Mouse (Mus musculus): ENCODE measurements at regions not wholly inside any gene's neighbourhood (a gene's known extent, or its start where the extent isn't known, plus 50 kb on each side); places are given as distances from the start of the nearest gene placed in this dataset.

- DNase-seq: no peak
These were observed 424.7 kb upstream of the BB014433 start for GRCm38 (mm10) chr8:15470561-15470960.

- no peak for DNase-seq
These were observed 422.9 kb upstream of the BB014433 start for GRCm38 (mm10) chr8:15468540-15469476.

DNA sequence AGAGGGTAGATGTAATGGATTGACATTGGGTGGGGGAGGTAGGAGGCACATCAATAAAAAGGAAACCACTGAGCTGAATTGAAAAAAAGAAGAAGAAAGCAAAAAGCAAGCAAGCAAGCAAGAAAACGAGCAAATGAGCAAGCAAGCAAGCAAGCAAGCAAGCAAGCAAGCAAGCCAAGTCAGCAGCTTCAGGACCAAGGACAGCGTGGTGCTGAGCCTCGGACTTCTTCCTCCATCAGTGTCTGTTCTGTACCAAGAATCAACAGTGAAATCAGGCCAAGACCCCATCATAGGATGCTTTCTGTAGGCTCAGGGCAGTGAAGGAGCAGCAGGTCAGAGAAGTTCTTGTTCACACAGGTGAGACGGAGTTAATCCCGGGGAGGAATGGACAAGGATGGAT lies 392.7 kb upstream of the BB014433 start:
- no peak for DNase-seq

DNA sequence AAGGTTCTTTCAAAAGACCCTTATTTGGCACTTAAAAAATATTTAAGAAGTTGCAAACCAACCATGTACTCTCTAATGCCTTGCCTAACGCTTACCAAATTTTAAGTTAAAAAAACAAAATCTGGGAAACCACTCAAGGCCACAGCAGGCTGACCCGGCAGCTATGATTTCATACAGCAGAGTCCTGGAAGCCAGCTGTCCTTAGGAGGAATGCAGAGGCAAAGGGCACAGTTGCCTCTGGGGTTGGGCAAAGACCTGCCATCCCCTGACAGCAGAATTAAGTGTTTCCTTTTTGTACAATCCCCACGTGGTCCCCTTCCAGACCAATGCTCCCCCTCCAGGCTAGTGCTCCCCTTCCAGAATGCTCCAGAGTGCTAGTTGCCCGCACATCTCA lies 348.8 kb upstream of the BB014433 start:
- DNase-seq: no peak

DNA sequence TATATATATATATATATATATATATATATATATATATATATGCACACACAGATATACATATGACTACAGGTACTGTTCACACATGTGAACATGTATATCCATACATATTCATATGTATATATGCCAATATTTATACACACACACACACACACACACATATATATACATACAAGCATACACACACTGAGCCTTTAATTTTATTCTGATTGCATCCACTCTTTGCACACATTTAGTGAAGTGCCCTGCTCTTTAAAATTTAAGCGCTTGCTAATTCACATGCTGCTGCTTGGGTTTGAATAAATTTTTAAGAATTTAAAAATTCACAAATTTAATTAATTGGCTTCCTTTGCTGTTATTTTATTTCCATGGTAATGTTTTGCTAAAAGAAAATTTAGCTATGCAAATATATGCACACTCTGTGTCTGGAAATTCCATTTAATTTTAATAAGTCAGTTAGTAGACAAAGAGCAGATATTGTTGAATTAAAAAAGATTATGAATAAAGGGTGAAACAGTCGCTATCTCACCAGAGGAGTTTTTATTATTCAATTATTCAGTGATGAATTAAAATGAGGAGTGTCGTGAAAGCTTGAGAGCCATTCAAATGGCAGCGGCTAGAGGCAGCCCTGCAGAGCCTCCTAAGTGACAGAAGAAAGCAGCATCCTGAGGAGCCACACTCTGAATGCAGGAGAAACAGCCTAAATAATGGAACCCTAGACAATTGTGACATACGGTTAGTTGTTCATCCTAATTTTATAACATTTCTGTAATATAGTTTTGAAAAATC lies 348.3 kb upstream of the BB014433 start:
- DNase-seq: no peak

- peak; percentile 16 for DNase-seq
These were observed 346.2 kb upstream of the BB014433 start for GRCm38 (mm10) chr8:15392056-15392455.

DNA sequence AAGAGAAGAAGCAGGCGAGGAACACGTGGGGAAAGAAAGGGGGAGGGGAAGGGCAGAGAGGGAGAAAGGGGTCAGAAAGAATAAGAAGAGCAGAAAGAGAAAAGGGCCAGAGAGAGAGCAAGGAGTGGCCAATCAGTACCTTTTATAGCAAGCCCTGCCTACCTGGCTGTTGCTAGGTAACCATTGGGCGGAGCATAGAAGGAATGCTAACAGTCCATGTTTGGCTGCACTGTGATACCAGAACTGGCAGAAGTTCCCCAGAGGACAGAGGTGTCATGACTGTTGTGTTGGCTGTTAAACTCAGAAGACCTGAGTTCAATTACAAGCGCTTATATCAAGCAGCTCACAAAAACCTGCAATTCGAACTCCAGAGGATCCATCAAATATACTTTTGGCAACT lies 342.9 kb upstream of the BB014433 start:
- DNase-seq: no peak

DNA sequence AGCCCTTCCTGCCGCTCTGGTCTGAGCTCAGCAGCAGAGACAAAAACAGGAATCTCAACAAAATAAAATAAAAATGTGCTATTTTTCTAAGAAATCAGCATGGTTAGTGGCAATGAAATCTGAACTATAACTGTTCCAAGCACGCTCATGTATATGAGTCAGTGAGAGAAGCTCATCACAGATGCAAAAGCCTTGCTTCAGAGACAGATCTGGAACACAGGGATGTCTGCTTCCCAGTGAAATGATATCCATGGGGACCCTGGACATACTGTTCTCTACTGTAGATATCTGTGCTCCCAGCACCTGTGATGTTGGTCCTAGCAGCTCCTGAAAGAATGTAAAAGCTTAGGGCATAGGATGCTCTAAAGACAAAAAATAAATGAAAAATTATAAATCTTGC lies 321.2 kb upstream of the BB014433 start:
- DNase-seq: no peak

GRCm38 (mm10) chr8:15364546-15364945 lies 318.7 kb upstream of the BB014433 start:
- no peak for DNase-seq

DNA sequence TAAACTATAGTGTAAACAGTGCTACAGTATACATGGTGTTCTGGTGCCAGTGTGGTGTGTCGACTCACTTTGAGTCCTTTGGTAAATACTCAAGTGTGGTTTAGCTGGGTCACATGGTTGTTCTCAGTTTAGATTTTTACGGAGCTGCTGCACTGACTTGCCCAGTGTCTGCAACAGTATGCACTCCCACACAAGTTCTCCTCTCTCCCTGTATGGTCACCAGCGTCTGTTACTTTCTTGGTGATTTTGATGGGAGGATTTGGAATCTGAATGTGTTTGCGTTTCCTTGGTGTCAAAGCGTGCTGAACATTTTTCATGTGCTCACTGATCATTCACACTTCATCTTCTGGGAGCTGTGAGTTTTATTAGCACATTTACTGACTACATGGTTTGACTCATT lies 298.3 kb upstream of the BB014433 start:
- peak; percentile 17 for DNase-seq

GRCm38 (mm10) chr8:15343616-15344015 lies 297.7 kb upstream of the BB014433 start:
- DNase-seq: peak; percentile 14

- DNase-seq: no peak
These were observed 288.7 kb upstream of the BB014433 start for GRCm38 (mm10) chr8:15334532-15334931.

GRCm38 (mm10) chr8:15327312-15327711 lies 281.4 kb upstream of the BB014433 start:
- no peak for DNase-seq

DNA sequence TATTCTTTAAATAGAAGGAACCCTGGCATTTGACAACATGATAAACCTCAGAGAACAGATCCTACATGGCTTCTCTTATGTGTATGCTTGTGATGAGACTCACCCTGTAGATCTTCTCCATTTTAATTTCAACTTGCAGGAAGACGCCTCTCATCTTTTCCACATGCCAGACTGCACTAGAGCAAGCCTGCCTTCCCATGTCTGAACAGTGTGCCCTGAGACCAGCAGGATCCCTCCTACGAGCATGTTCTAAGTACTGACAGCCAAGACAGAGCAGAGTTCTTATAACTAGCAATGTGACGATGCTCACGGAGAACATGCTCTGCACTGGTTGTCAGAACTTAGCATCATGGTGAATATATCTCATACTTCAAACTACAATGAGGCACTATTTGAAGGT lies 277.5 kb upstream of the BB014433 start:
- peak; percentile 14 for DNase-seq

DNA sequence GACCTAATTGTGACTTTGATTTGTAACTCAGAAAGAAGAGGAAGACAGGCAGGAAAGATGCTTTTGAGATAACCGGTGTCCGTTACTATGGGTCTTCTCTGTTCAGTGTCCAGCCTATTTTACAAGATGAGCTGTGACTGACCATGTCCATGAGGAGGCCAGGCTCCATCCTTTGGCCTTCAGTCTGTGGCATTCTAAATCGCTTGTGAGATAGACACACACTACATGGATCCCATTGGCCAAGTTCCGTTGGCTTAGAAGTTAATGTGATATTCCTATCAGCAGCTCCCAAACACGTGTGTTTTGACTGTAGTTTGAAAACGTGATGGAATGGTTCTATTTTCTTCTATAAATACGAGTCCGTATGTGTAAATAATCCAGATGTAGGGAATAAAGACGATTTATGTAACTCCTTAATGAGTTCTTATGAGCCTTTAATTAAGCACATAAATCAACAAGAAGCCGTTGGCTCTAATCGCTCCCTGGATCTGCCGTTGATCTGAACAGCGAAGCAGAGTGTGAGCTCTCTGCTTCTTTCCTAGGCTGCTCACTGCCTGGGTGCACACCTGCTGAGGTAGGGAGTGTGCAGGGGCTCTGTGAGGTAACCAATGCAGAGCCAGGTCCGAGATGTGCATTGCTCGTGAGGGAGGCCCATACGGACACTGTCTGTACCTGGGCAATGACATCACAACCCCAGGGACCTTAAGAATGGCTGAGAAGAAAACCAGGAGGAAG lies 272.4 kb upstream of the BB014433 start:
- no peak for DNase-seq

DNA sequence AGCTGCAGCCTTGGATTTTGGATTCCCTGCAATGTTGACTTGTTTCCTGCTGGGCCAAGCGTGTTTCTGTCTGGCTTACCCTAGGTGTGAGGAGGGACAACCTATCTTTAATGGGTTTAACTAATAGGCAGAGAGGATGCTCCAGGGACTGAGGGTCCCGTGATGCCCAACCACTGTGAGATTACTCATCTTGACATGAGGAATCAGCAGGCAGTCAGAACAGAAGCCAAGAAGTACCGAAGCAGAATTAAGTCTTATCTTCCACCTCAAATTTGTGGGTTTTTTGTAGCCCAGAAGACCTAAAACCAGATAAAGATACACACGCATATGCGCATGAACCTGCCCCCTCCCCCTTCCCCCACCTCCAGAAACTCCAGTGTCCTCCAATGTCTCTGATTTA lies 267.6 kb upstream of the BB014433 start:
- DNase-seq: no peak

DNA sequence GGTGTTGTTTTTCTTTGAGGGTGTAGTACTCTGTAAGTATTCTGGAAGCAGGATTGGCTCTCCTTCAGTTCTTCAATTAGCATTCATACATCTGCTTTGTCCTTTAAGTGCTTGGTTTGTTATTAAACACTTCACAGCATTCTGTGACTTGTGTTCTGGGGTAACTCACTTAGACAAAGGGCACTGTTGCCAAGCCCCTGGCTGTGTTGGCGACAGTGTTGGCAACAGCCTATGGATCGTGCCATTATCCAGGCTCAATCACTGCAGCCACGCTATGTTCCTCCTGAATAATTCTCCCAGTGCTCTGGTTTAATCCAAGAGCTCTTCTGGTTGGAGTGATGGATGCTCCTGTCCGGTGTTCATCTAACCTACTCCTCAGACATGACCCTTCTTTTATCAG lies 265.6 kb upstream of the BB014433 start:
- DNase-seq: no peak

- DNase-seq: no peak
These were observed 265.2 kb upstream of the BB014433 start for GRCm38 (mm10) chr8:15311045-15311444.

- DNase-seq: no peak
These were observed 258.3 kb upstream of the BB014433 start for GRCm38 (mm10) chr8:15304143-15304677.

- no peak for DNase-seq
These were observed 227.9 kb upstream of the BB014433 start for GRCm38 (mm10) chr8:15273775-15274174.

GRCm38 (mm10) chr8:15271793-15272587 lies 226.1 kb upstream of the BB014433 start:
- DNase-seq: no peak

GRCm38 (mm10) chr8:15270290-15270689 lies 224.4 kb upstream of the BB014433 start:
- DNase-seq: peak; percentile 31

All from layer of hippocampus, adult 9-11 months (tissue).